Mouse (Mus musculus) liver, postnatal 0 days (tissue): Measurements from ENCODE around the gene Fem1a.

Experiments used
- CTCF ChIP-seq: sonication (generic); IDR thresholded peaks from 2 replicates; pipeline ENCODE4 v1.5.1; 2016; ENCODE audit warnings: antibody characterized with exemption, low read depth
- EP300 ChIP-seq: IDR thresholded peaks from 2 replicates; pipeline ENCODE4 v1.6.1; 2016; ENCODE audit warnings: antibody characterized with exemption, low read depth, mild to moderate bottlenecking

DNA sequence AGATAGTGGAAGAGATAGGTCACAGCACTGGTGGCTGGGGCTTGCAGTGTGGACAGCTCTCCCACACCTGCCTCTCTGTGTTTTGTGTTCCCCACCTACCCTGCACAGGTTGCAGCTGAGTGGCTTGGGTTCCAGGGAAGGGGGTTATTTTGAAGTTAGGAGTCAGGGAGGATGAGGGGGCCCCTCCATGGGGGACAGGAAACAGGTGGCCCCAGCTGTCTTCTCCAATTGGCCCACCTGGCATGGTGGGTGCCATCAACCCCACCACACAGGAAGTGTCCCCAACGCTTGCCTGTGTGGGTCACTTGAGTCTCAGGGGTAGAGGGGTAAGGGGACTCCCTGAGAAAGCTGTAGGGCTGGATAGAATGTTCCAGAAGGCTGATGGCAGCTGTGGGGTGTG lies 36.7 kb downstream of the Fem1a start:
- no peak for TF ChIP-seq CTCF
- no peak for TF ChIP-seq EP300
